In the genomic region with DNA sequence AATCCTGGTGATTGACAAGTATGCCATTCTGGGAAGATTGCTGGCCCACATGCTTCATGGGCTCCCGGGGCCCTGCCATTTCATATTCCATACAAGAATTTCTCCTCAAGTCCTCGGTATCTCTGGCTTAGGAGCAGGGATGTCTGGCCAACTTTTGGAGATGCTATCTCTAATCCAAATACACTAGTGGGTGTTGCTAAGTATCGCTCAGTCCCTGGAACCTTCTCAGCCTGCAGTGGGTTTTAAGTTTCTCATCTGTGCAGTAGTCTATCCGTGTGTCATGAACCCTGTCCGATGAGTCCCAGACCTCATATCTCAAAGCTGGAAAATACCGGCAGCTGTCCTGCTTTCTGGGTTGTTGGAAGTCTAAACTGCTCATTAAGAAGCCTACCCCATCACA, we compare ENCODE assay signal across 29 mouse cellular contexts.
DNase-seq lines count a peak whose midpoint lies in the region; ATAC-seq lines count a peak whose summit lies in the region.
"Had no signal": no experiment of that assay in that cellular context is flagged by ENCODE, and none has a peak within 500 bp of the region (broad histone marks: within the 10 kb centered on the region; RNA-seq: fewer than 3 reads in every experiment).

No protein-coding gene starts in this region.

- no peak for DNase-seq in forebrain, embryonic 10.5 days (ENCODE audit: extremely low spot score, low spot score)
- no peak for DNase-seq in hindbrain, embryonic 10.5 days (ENCODE audit: low spot score)
- no peak for DNase-seq in midbrain, embryonic 10.5 days (ENCODE audit: low spot score)
- no peak for DNase-seq in midbrain, embryonic 11.5 days (ENCODE audit: low spot score, missing footprints)
- DNase-seq in fat pad, adult 2 months (ENCODE audit: extremely low read depth, low read depth, low spot score), result peak; percentile 96
- no peak for DNase-seq in spleen, adult 18-20 months
- DNase-seq: adrenal gland, postnatal 10 days; cerebellum, adult 11 months; cerebellum, adult 9-10 months; cerebellum, postnatal 36 days; heart, postnatal 10 days; kidney, postnatal 10 days; layer of hippocampus, adult 9-11 months; liver; lung, adult 2 months; lung, postnatal 10 days; right cerebral cortex, postnatal 25 days had no signal

- H3K4me3 ChIP-seq in forebrain, embryonic 10.5 days, result no peak overlapping the region
- H3K4me3 ChIP-seq in forebrain, embryonic 12.5 days (replicated peaks), result no peak overlapping the region
- H3K4me3 ChIP-seq in hindbrain, embryonic 10.5 days, result no peak overlapping the region
- H3K4me3 ChIP-seq in hindbrain, embryonic 13.5 days, result no peak overlapping the region
- no peak overlapping the region for H3K4me3 ChIP-seq in midbrain, embryonic 10.5 days
- H3K4me3 ChIP-seq in midbrain, embryonic 11.5 days (ENCODE audit: low read depth, low read length), result no peak overlapping the region
- H3K4me3 ChIP-seq: embryonic facial prominence, embryonic 12.5 days; heart, embryonic 12.5 days; midbrain, embryonic 15.5 days had no signal

- peaks cover 5% of the 10 kb centered on the region; the same call in 1 of the 2 replicates for H3K9me3 ChIP-seq in forebrain, embryonic 10.5 days
- no peaks in the 10 kb centered on the region for H3K9me3 ChIP-seq in forebrain, embryonic 12.5 days
- H3K9me3 ChIP-seq in hindbrain, embryonic 10.5 days, result peaks cover 6% of the 10 kb centered on the region; the same call in 1 of the 2 replicates
- no peaks in the 10 kb centered on the region for H3K9me3 ChIP-seq in hindbrain, embryonic 13.5 days
- no peaks in the 10 kb centered on the region; the same call in 1 of the 2 replicates for H3K9me3 ChIP-seq in midbrain, embryonic 10.5 days (replicated peaks)
- H3K9me3 ChIP-seq in midbrain, embryonic 11.5 days (ENCODE audit: control insufficient read depth, low read length), result no peaks in the 10 kb centered on the region
- H3K9me3 ChIP-seq: embryonic facial prominence, embryonic 12.5 days; heart, embryonic 12.5 days; midbrain, embryonic 15.5 days had no signal

- H3K27ac ChIP-seq in forebrain, embryonic 10.5 days, result peak overlapping the region; percentile 51
- H3K27ac ChIP-seq in forebrain, embryonic 12.5 days, result no peak overlapping the region
- peak overlapping the region; percentile 76 for H3K27ac ChIP-seq in hindbrain, embryonic 10.5 days
- no peak overlapping the region for H3K27ac ChIP-seq in hindbrain, embryonic 13.5 days
- H3K27ac ChIP-seq in midbrain, embryonic 10.5 days (replicated peaks), result peak overlapping the region; percentile 55
- no peak overlapping the region for H3K27ac ChIP-seq in midbrain, embryonic 11.5 days (ENCODE audit: low read depth, low read length)
- H3K27ac ChIP-seq: embryonic facial prominence, embryonic 12.5 days; hindbrain, postnatal 0 days; liver, embryonic 14.5 days; macrophage; midbrain, embryonic 15.5 days had no signal

- 96% methylated on average over 6 of the region's 6 CpGs for WGBS in forebrain, embryonic 10.5 days
- WGBS in forebrain, embryonic 12.5 days, result 89% methylated on average over 6 of the region's 6 CpGs
- 76% methylated on average over 6 of the region's 6 CpGs for WGBS in hindbrain, embryonic 10.5 days
- 78% methylated on average over 6 of the region's 6 CpGs for WGBS in hindbrain, embryonic 13.5 days
- WGBS in midbrain, embryonic 10.5 days, result 91% methylated on average over 6 of the region's 6 CpGs
- WGBS in midbrain, embryonic 11.5 days, result 83% methylated on average over 6 of the region's 6 CpGs

- H3K36me3 ChIP-seq in forebrain, embryonic 10.5 days (replicated peaks), result peaks cover 7% of the 10 kb centered on the region
- H3K36me3 ChIP-seq in forebrain, embryonic 12.5 days (replicated peaks), result no peaks in the 10 kb centered on the region
- peaks cover 7% of the 10 kb centered on the region; the same call in 1 of the 2 replicates for H3K36me3 ChIP-seq in hindbrain, embryonic 10.5 days
- H3K36me3 ChIP-seq in hindbrain, embryonic 13.5 days, result no peaks in the 10 kb centered on the region
- peaks cover 7% of the 10 kb centered on the region; the same call in 1 of the 2 replicates for H3K36me3 ChIP-seq in midbrain, embryonic 10.5 days
- H3K36me3 ChIP-seq in midbrain, embryonic 11.5 days (ENCODE audit: control insufficient read depth, insufficient read depth, low read length), result no peaks in the 10 kb centered on the region
- H3K36me3 ChIP-seq: embryonic facial prominence, embryonic 12.5 days; G1E; heart, embryonic 12.5 days; midbrain, embryonic 15.5 days had no signal

- H3K4me1 ChIP-seq in forebrain, embryonic 10.5 days, result peaks cover 73% of the 10 kb centered on the region
- H3K4me1 ChIP-seq in forebrain, embryonic 12.5 days, result peaks cover 41% of the 10 kb centered on the region
- peaks cover 78% of the 10 kb centered on the region for H3K4me1 ChIP-seq in hindbrain, embryonic 10.5 days (replicated peaks)
- peaks cover 25% of the 10 kb centered on the region for H3K4me1 ChIP-seq in hindbrain, embryonic 13.5 days (replicated peaks)
- peaks cover 82% of the 10 kb centered on the region for H3K4me1 ChIP-seq in midbrain, embryonic 10.5 days
- peaks cover 26% of the 10 kb centered on the region for H3K4me1 ChIP-seq in midbrain, embryonic 11.5 days (ENCODE audit: control insufficient read depth, insufficient read depth, low read length)

- H3K4me2 ChIP-seq in forebrain, embryonic 12.5 days, result no peak overlapping the region
- no peak overlapping the region for H3K4me2 ChIP-seq in hindbrain, embryonic 13.5 days
- H3K4me2 ChIP-seq in midbrain, embryonic 11.5 days, result no peak overlapping the region
- H3K4me2 ChIP-seq: embryonic facial prominence, embryonic 12.5 days; heart, embryonic 12.5 days; midbrain, embryonic 15.5 days had no signal

- no peaks in the 10 kb centered on the region for H3K27me3 ChIP-seq in forebrain, embryonic 10.5 days (ENCODE audit: poor library complexity, severe bottlenecking)
- H3K27me3 ChIP-seq in forebrain, embryonic 12.5 days, result no peaks in the 10 kb centered on the region
- H3K27me3 ChIP-seq in hindbrain, embryonic 10.5 days (ENCODE audit: insufficient read depth, poor library complexity, severe bottlenecking), result no peaks in the 10 kb centered on the region
- no peaks in the 10 kb centered on the region for H3K27me3 ChIP-seq in hindbrain, embryonic 13.5 days
- H3K27me3 ChIP-seq in midbrain, embryonic 10.5 days (ENCODE audit: low read depth, poor library complexity, severe bottlenecking), result no peaks in the 10 kb centered on the region
- H3K27me3 ChIP-seq in midbrain, embryonic 11.5 days (ENCODE audit: control insufficient read depth, insufficient read depth, low read length), result no peaks in the 10 kb centered on the region
- H3K27me3 ChIP-seq: embryonic facial prominence, embryonic 12.5 days; heart, embryonic 12.5 days; midbrain, embryonic 15.5 days; Patski had no signal

- no peak for ATAC-seq in forebrain, embryonic 12.5 days (ENCODE audit: low FRiP score)
- ATAC-seq in hindbrain, embryonic 13.5 days (ENCODE audit: low FRiP score), result no peak
- no peak for ATAC-seq in midbrain, embryonic 11.5 days (ENCODE audit: low FRiP score)
- ATAC-seq: forebrain, embryonic 14.5 days; hindbrain, postnatal 0 days; intestine, postnatal 0 days; midbrain, embryonic 15.5 days; Patski had no signal

- no peak overlapping the region for H3K9ac ChIP-seq in forebrain, embryonic 12.5 days
- H3K9ac ChIP-seq in hindbrain, embryonic 13.5 days, result no peak overlapping the region
- no peak overlapping the region for H3K9ac ChIP-seq in midbrain, embryonic 11.5 days (ENCODE audit: low read length)
- H3K9ac ChIP-seq: embryonic facial prominence, embryonic 12.5 days; heart, embryonic 12.5 days; liver, embryonic 14.5 days; midbrain, embryonic 15.5 days had no signal

Comparison
In these comparisons a context has a peak if more than half of its experiments do, and no peak if none do; other contexts are left out.
1. H3K27ac ChIP-seq: peak in forebrain, embryonic 10.5 days (single experiment), hindbrain, embryonic 10.5 days (single experiment) and midbrain, embryonic 10.5 days (single experiment); none in forebrain, embryonic 12.5 days (single experiment), hindbrain, embryonic 13.5 days (single experiment) and midbrain, embryonic 11.5 days (single experiment).